9 mouse cellular contexts compared by ENCODE assay signal in the genomic region with DNA sequence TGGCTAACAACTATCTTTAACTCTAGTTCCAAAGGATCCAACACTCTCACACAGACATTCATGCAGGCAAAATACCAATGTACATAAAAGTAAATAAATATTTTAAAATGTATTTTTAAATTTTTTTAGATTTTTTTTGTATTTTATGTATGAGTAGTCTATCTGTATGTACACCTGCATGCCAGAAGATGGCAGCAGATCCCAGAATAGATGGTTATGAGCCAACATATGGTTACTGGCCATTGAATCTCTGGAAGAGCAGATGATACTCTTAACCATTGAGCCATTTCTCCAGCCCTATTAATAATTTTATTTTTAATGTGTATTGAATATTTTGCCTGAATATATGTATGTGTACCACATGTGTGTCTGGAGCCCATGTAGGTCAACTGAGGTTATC. TPM values are rescaled to one million over a fixed set of nuclear protein-coding genes. Genes with fewer than 3 reads are reported as not detected.
DNase-seq lines count a peak whose midpoint lies in the region; ATAC-seq lines count a peak whose summit lies in the region.
"Had no signal": no experiment of that assay in that cellular context is flagged by ENCODE, and none has a peak within 500 bp of the region (broad histone marks: within the 10 kb centered on the region; RNA-seq: fewer than 3 reads in every experiment).

No protein-coding gene starts in this region.

- no peaks in the 10 kb centered on the region for H3K27me3 ChIP-seq in midbrain, embryonic 13.5 days

- H3K4me3 ChIP-seq in midbrain, embryonic 13.5 days (replicated peaks) = no peak overlapping the region
- H3K4me3 ChIP-seq: myocyte had no signal

- H3K27ac ChIP-seq in midbrain, embryonic 13.5 days = no peak overlapping the region

- DNase-seq in adrenal gland, adult 2 months = peak; percentile 25
- DNase-seq in adrenal gland, postnatal 4 days (ENCODE audit: low spot score in 2 of 2) = no peak
- peak; percentile 29 to 68 for DNase-seq in kidney, postnatal 36 days
- no peak for DNase-seq in kidney, adult 11 months
- DNase-seq in NIH3T3 (ENCODE audit: low read depth) = peak; percentile 88
- DNase-seq in heart, postnatal 36 days = peak; percentile 37 to 46
- DNase-seq in retina, embryonic 14.5 days (ENCODE audit: low spot score) = peak; percentile 62

- H3K9me3 ChIP-seq in midbrain, embryonic 13.5 days = no peaks in the 10 kb centered on the region

- H3K4me1 ChIP-seq in midbrain, embryonic 13.5 days (replicated peaks) = no peaks in the 10 kb centered on the region

- ATAC-seq in midbrain, embryonic 13.5 days = no peak

- no peak overlapping the region for H3K4me2 ChIP-seq in midbrain, embryonic 13.5 days (replicated peaks)

- peaks cover 5% of the 10 kb centered on the region for H3K36me3 ChIP-seq in midbrain, embryonic 13.5 days

- no peak overlapping the region for H3K9ac ChIP-seq in midbrain, embryonic 13.5 days (replicated peaks)

- intact Hi-C loops in heart, postnatal 36 days (cut with DNase I) = loop anchor here (5.0 kb wide), 1 partner anchor 90 kb away; no protein-coding TSS in a partner anchor

RNA-seq across cellular contexts. Expression of a gene that starts 8.1 kb away (rescaled TPM):
- 10 to 100 TPM; 38.2 to 46.3 TPM for total RNA-seq in adrenal gland, adult 2 months (2021)
- polyA plus RNA-seq in adrenal gland, adult 2 months (2012; rRNA removed) = 99.6 and 108 TPM in 2 replicates
- total RNA-seq in adrenal gland, postnatal 4 days (2021) = 10 to 100 TPM; 34.4 to 36.7 TPM
- total RNA-seq in heart, postnatal 36 days (2021) = 10 to 100 TPM; 18.1 to 19.4 TPM
- 50.8 and 53.4 TPM in 2 replicates for polyA plus RNA-seq in midbrain, embryonic 13.5 days (2015; fragmentation: Nextera tagmentation; extraction: Ambion mirVana)

RNA-seq across cellular contexts. Expression of a gene that starts 8.7 kb away (rescaled TPM):
- 1 to 10 TPM in 1 of 2 experiments, under 1 TPM in 1; 0.86 to 2.5 TPM for total RNA-seq in adrenal gland, adult 2 months (2021)
- 1.8 and 2.2 TPM in 2 replicates for polyA plus RNA-seq in adrenal gland, adult 2 months (2012; rRNA removed)
- 10 to 100 TPM; 16.5 to 24.5 TPM for total RNA-seq in adrenal gland, postnatal 4 days (2021)
- 1 to 10 TPM; 1.0 to 2.1 TPM for total RNA-seq in heart, postnatal 36 days (2021)
- polyA plus RNA-seq in midbrain, embryonic 13.5 days (2015; fragmentation: Nextera tagmentation; extraction: Ambion mirVana) = 11.0 and 13.3 TPM in 2 replicates

RNA-seq across cellular contexts. Expression of a gene that starts 17.0 kb away (rescaled TPM):
- total RNA-seq in adrenal gland, adult 2 months (2021) = not detected
- 0.47 and 0.87 TPM in 2 replicates for polyA plus RNA-seq in adrenal gland, adult 2 months (2012; rRNA removed)
- total RNA-seq in adrenal gland, postnatal 4 days (2021) = under 1 TPM; 0.17 to 0.31 TPM
- total RNA-seq in heart, postnatal 36 days (2021) = not detected
- 0.07 and 0.12 TPM in 2 replicates for polyA plus RNA-seq in midbrain, embryonic 13.5 days (2015; fragmentation: Nextera tagmentation; extraction: Ambion mirVana)
- polyA plus RNA-seq: myocyte had no signal

RNA-seq across cellular contexts. Expression of a gene that starts 30.1 kb away (rescaled TPM):
- total RNA-seq in adrenal gland, adult 2 months (2021) = 10 to 100 TPM; 21.0 to 35.8 TPM
- 29.9 and 32.4 TPM in 2 replicates for polyA plus RNA-seq in adrenal gland, adult 2 months (2012; rRNA removed)
- total RNA-seq in adrenal gland, postnatal 4 days (2021) = 10 to 100 TPM; 24.8 to 28.6 TPM
- 10 to 100 TPM; 20.0 to 21.9 TPM for total RNA-seq in heart, postnatal 36 days (2021)
- polyA plus RNA-seq in midbrain, embryonic 13.5 days (2015; fragmentation: Nextera tagmentation; extraction: Ambion mirVana) = 2.7 and 3.4 TPM in 2 replicates

RNA-seq across cellular contexts. Expression of a gene that starts 38.5 kb away (rescaled TPM):
- total RNA-seq in adrenal gland, adult 2 months (2021) = 100 to 1,000 TPM; 416 to 441 TPM
- polyA plus RNA-seq in adrenal gland, adult 2 months (2012; rRNA removed) = 19.1 and 19.8 TPM in 2 replicates
- total RNA-seq in adrenal gland, postnatal 4 days (2021) = 100 to 1,000 TPM; 443 to 452 TPM
- total RNA-seq in heart, postnatal 36 days (2021) = 100 to 1,000 TPM; 308 to 311 TPM
- 472 and 474 TPM in 2 replicates for polyA plus RNA-seq in midbrain, embryonic 13.5 days (2015; fragmentation: Nextera tagmentation; extraction: Ambion mirVana)

Comparison
In these comparisons a context has a peak if more than half of its experiments do, and no peak if none do; other contexts are left out.
1. DNase-seq: peak in adrenal gland, adult 2 months (single experiment), kidney, postnatal 36 days (2 of 2), NIH3T3 (single experiment), heart, postnatal 36 days (2 of 2) and retina, embryonic 14.5 days (single experiment); none in adrenal gland, postnatal 4 days (0 of 2) and kidney, adult 11 months (single experiment).
2. RNA of a gene that starts 8.7 kb away (total RNA-seq): 16.5 to 24.5 TPM in adrenal gland, postnatal 4 days; 0.86 to 2.5 TPM in adrenal gland, adult 2 months and 1.0 to 2.1 TPM in heart, postnatal 36 days; every median in the first group is over 4 times any median in the second.